Mouse (Mus musculus): ENCODE results near the gene Olfr93. TPM values are rescaled to one million over a fixed set of nuclear protein-coding genes. Genes with fewer than 3 reads are reported as not detected.
"Not testable (repeated sequence)": the region's sequence is repeated elsewhere in the genome, so short reads cannot be mapped to it uniquely, and the experiment has no call there.

The Olfr93 gene
- polyA plus RNA-seq (2015; fragmentation: Nextera tagmentation; extraction: Ambion mirVana) = not detected in 2 replicates

DNA sequence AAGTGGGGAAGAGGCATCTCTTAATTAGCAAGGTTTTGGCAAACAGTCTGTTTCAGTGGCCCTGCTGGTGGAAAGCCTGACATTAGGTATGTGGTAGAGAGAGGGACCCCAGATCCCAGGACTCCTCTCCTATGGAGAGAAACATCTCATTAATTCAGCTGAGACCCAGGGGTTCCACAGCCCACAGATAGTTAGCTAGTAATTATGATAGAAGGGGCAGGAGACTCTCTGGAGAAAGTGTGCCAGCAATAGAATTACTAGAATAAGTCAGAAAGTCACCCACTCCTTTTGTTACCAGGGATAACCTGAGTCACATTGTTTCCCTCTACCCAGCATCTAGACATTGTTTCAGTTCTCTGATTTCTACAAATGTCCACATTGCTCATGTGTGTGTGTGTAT is at the start of gene Olfr93:
TSS of gene Olfr93 (minus strand) at position 101 of the 400 bp plus-strand sequence.
- Histone ChIP-seq H3K9me3 (no peaks in the 10 kb centered on the region), H3K4me2 (no peak within 1 kb of the TSS), H3K36me3 (replicated peaks) (no peaks in the 10 kb centered on the region), H3K4me3 (no peak within 1 kb of the TSS), H3K9ac (no peak within 1 kb of the TSS), H3K4me1 (no peaks in the 10 kb centered on the region), H3K27ac (no peak within 1 kb of the TSS), H3K27me3 (replicated peaks) (no peaks in the 10 kb centered on the region)
- no peak for ATAC-seq (replicated peaks)

DNA sequence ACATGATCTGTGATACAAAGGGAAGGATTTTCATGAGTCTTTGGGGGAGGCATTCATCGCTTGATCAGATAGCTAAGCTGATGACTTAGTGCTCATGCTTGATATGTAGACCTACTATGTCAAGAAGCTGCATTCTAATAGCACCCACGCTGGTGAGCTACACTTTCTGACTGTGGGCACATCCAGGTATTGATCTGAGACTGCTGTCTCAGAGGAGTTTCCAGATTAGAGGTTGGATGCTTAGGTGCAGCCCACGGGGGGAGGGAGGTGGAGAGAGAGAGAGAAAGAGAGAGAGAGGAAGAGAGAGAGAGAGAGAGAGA is 42.6 kb upstream of the Olfr93 start:
- no peak overlapping the region for H3K27ac ChIP-seq
- H3K4me3 ChIP-seq = no peak overlapping the region
- no peak overlapping the region for H3K4me2 ChIP-seq
- 0 out of 2 replicates have a peak, but pooled peaks cover 2% of the 10 kb centered on the region for H3K27me3 ChIP-seq (replicated peaks)
- no peak overlapping the region for H3K9ac ChIP-seq
- no peaks in the 10 kb centered on the region for H3K4me1 ChIP-seq
- no peaks in the 10 kb centered on the region for H3K9me3 ChIP-seq
- WGBS = 23% methylated on average over 3 of the region's 3 CpGs
- no peaks in the 10 kb centered on the region for H3K36me3 ChIP-seq (replicated peaks)
- peak; percentile 75 for ATAC-seq (replicated peaks)

- ATAC-seq (replicated peaks) = peak; percentile 91
- WGBS = 2% methylated on average over 4 of the region's 4 CpGs
- Histone ChIP-seq H3K36me3 (replicated peaks) (no peaks in the 10 kb centered on the region), H3K4me1 (no peaks in the 10 kb centered on the region), H3K9me3 (no peaks in the 10 kb centered on the region), H3K27me3 (replicated peaks) (peaks cover 7% of the 10 kb centered on the region; the same call in 1 of the 2 replicates), H3K9ac (no peak overlapping the region), H3K27ac (no peak overlapping the region), H3K4me3 (no peak overlapping the region), H3K4me2 (no peak overlapping the region)
Measured at GRCm38 (mm10) chr17:37203206-37203916, 42.1 kb upstream of the Olfr93 start.

- Histone ChIP-seq H3K27me3 (replicated peaks) (peaks cover 12% of the 10 kb centered on the region; the same call in 1 of the 2 replicates), H3K4me3 (no peak within 1 kb of the TSS), H3K4me2 (no peak within 1 kb of the TSS), H3K4me1 (peaks cover 7% of the 10 kb centered on the region; the same call in 1 of the 2 replicates), H3K36me3 (replicated peaks) (no peaks in the 10 kb centered on the region), H3K27ac (no peak within 1 kb of the TSS), H3K9me3 (no peaks in the 10 kb centered on the region), H3K9ac (no peak within 1 kb of the TSS)
- 80% methylated on average over 2 of the region's 2 CpGs for WGBS
- ATAC-seq (replicated peaks) = no peak
Measured at GRCm38 (mm10) chr17:37200894-37201293, 39.6 kb upstream of the Olfr93 start, which contains the start of gene Olfr94. Gene Olfr94 (minus strand): TSS chr17:37200994.

- Histone ChIP-seq H3K4me2 (peak overlapping the region; percentile 91), H3K27me3 (replicated peaks) (peaks cover 12% of the 10 kb centered on the region; the same call in 1 of the 2 replicates), H3K27ac (peak overlapping the region; percentile 78), H3K36me3 (replicated peaks) (no peaks in the 10 kb centered on the region), H3K4me3 (peak overlapping the region; percentile 75), H3K9ac (peak overlapping the region; percentile 73), H3K4me1 (peaks cover 7% of the 10 kb centered on the region; the same call in 1 of the 2 replicates), H3K9me3 (no peaks in the 10 kb centered on the region)
- ATAC-seq (replicated peaks) = peak; percentile 94
- WGBS = under 1% methylated on average over 77 of the region's 77 CpGs
Measured at GRCm38 (mm10) chr17:37196845-37197724, 35.8 kb upstream of the Olfr93 start.

DNA sequence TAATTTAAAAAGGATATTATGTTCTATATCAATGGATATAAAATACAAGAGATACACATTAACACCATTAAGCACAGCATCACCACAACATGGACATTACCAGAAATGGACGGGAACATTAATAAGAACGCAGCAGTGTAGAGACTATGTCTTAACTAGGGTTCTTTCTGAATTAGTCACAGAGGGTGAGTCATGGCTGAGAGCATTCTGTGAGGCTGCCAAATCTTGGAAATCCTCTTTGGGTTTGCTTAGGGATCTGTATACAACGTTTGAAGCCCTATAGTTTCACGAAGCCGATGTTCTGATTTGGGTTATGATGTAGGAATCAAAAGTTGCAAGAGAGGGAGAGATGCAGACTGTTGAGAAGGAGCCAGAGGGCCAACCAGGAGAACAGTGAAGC is 33.5 kb upstream of the Olfr93 start:
- H3K9ac ChIP-seq = no peak overlapping the region
- H3K36me3 ChIP-seq (replicated peaks) = no peaks in the 10 kb centered on the region
- no peaks in the 10 kb centered on the region for H3K9me3 ChIP-seq
- WGBS = 90% methylated on average over 5 of the region's 5 CpGs
- H3K27me3 ChIP-seq (replicated peaks) = peaks cover 12% of the 10 kb centered on the region; the same call in 1 of the 2 replicates
- peaks cover 7% of the 10 kb centered on the region; the same call in 1 of the 2 replicates for H3K4me1 ChIP-seq
- ATAC-seq (replicated peaks) = no peak
- H3K27ac ChIP-seq = no peak overlapping the region
- H3K4me2 ChIP-seq = no peak overlapping the region
- no peak overlapping the region for H3K4me3 ChIP-seq

GRCm38 (mm10) chr17:37193656-37194055 is 32.4 kb upstream of the Olfr93 start, which contains the start of gene Ubd:
Gene Ubd (plus strand): TSS chr17:37193892.
- no peak within 1 kb of the TSS for H3K27ac ChIP-seq
- 90% methylated on average over 2 of the region's 2 CpGs for WGBS

DNA sequence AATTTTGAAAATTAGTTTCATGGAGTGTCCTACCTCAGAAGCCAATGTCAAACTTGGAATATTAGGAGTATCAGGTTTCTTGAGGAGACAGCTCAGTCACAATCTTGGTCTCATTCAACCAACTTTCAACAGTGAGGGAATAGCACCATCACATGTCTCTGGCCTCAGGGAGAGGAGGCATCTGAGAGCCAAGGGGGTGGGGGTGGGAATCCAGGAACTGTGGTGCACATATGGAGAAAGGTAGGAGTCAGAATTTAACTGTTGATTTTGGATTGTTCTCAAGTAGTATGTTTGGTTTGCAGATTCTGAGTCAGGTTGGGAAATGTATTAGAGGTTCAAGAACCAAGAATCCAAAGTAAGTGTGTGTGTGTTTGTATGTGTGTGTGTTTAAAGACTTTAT is 31.7 kb upstream of the Olfr93 start:
- Histone ChIP-seq H3K9me3 (no peaks in the 10 kb centered on the region), H3K4me1 (peaks cover 5% of the 10 kb centered on the region; the same call in 1 of the 2 replicates), H3K4me2 (no peak overlapping the region), H3K4me3 (no peak overlapping the region), H3K9ac (no peak overlapping the region), H3K36me3 (replicated peaks) (no peaks in the 10 kb centered on the region), H3K27ac (no peak overlapping the region), H3K27me3 (replicated peaks) (0 out of 2 replicates have a peak, but pooled peaks cover 4% of the 10 kb centered on the region)
- ATAC-seq (replicated peaks) = no peak

More at GRCm38 (mm10) chr17:37193656-37194055, 32.4 kb upstream of the Olfr93 start, which contains the start of gene Ubd:
- Histone ChIP-seq H3K27me3 (replicated peaks) (peaks cover 10% of the 10 kb centered on the region; the same call in 1 of the 2 replicates), H3K9me3 (no peaks in the 10 kb centered on the region), H3K4me2 (no peak within 1 kb of the TSS), H3K9ac (no peak within 1 kb of the TSS), H3K36me3 (replicated peaks) (no peaks in the 10 kb centered on the region), H3K4me1 (peaks cover 7% of the 10 kb centered on the region; the same call in 1 of the 2 replicates), H3K4me3 (no peak within 1 kb of the TSS)
- ATAC-seq (replicated peaks) = no peak

GRCm38 (mm10) chr17:37190711-37191110 is 29.4 kb upstream of the Olfr93 start:
- 25% methylated on average over 2 of the region's 2 CpGs for WGBS
- ATAC-seq (replicated peaks) = 0 out of 2 replicates have a peak, but pooled peaks have one; percentile 50
- Histone ChIP-seq H3K4me3 (no peak overlapping the region), H3K27ac (no peak overlapping the region), H3K4me1 (no peaks in the 10 kb centered on the region), H3K9me3 (no peaks in the 10 kb centered on the region), H3K9ac (no peak overlapping the region), H3K4me2 (no peak overlapping the region), H3K27me3 (replicated peaks) (no peaks in the 10 kb centered on the region), H3K36me3 (replicated peaks) (no peaks in the 10 kb centered on the region)

DNA sequence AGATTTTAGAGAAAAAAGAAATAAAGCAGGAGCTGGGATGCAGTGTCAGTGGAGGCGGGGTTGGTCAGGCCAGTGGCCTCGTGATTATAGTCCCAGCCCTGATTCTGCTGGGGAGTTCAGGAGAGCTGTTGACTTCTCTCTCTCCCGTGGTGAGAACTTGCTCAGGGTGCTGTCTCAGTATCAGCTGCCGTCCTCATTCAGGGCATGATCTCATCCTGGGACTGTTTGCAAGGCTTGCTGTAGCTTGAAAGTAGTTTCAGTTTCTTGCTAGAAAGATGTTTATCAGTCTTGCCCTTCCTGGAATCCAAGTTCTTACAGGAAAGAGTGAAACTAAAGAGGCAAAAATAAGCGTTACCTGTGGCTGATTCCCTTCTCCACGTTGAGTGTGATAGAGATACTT is 24.2 kb upstream of the Olfr93 start:
- 60% methylated on average over 6 of the region's 6 CpGs for WGBS
- no peaks in the 10 kb centered on the region for H3K9me3 ChIP-seq
- H3K9ac ChIP-seq = no peak overlapping the region

DNA sequence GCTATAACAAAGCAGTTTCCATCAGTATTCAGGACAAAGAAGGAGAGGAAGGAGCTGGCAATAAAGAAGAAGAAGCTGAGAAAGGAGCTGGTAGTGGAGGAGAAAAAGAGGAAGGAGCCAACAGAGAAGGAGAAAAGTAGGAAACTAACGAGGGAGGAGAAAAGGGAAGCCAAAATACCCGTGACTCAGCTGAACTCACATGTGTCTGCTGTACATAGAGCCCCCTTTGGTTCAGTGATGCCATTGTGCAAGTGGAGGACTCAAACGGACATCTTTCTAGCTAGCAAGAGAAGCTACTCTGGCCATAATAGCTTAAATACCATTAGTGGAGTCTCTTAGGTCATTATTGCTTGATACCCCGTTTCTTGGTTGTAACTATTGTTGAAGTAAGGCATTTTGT is 29.9 kb downstream of the Olfr93 start:
- ATAC-seq (replicated peaks); H3K4me2 ChIP-seq; H3K9ac ChIP-seq; H3K36me3 ChIP-seq (replicated peaks); H3K9me3 ChIP-seq; H3K4me3 ChIP-seq; H3K27me3 ChIP-seq (replicated peaks); H3K27ac ChIP-seq; H3K4me1 ChIP-seq: not testable (repeated sequence)
- 74% methylated on average over 4 of the region's 4 CpGs for WGBS

More for the DNA sequence above, 24.2 kb upstream of the Olfr93 start:
- H3K4me2 ChIP-seq = no peak overlapping the region
- no peak overlapping the region for H3K4me3 ChIP-seq
- H3K27me3 ChIP-seq (replicated peaks) = no peaks in the 10 kb centered on the region
- no peaks in the 10 kb centered on the region for H3K4me1 ChIP-seq
- no peak for ATAC-seq (replicated peaks)
- no peaks in the 10 kb centered on the region for H3K36me3 ChIP-seq (replicated peaks)
- H3K27ac ChIP-seq = no peak overlapping the region

DNA sequence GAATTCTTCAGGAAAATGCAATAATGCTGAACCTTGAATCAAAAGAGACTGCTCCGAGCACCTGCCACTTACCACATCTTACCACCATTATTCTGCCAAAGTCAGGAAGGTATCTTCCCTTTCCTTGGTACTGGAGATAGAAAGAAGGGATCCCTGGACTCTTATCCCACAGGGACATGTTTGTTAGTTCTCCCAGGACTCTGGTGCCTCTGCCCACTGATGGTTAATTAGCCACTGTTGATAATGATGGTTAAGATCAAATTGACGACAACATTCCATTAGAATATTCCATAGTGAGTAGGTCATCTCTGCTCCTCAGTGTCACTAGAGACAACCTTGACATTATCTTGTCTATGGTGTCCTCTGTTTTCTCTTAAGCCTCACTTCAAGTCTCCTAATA is 41.3 kb downstream of the Olfr93 start, which contains the start of gene Olfr92:
TSS of gene Olfr92 (minus strand) at position 101 of the 400 bp plus-strand sequence.
- Histone ChIP-seq H3K4me2 (no peak within 1 kb of the TSS), H3K9ac (no peak within 1 kb of the TSS), H3K27ac (no peak within 1 kb of the TSS), H3K4me3 (no peak within 1 kb of the TSS), H3K36me3 (replicated peaks) (no peaks in the 10 kb centered on the region), H3K9me3 (no peaks in the 10 kb centered on the region), H3K27me3 (replicated peaks) (no peaks in the 10 kb centered on the region), H3K4me1 (no peaks in the 10 kb centered on the region)
- WGBS = 88% methylated on average over 2 of the region's 2 CpGs
- ATAC-seq (replicated peaks) = no peak

All from midbrain, embryonic 15.5 days (tissue).